Mouse (Mus musculus): ENCODE measurements around the gene Qsox2. TPM values are rescaled to one million over a fixed set of nuclear protein-coding genes. Genes with fewer than 3 reads are reported as not detected.

Gene Qsox2
- polyA plus RNA-seq, 1 experiment from 2014 or later = 4.1 TPM

DNA sequence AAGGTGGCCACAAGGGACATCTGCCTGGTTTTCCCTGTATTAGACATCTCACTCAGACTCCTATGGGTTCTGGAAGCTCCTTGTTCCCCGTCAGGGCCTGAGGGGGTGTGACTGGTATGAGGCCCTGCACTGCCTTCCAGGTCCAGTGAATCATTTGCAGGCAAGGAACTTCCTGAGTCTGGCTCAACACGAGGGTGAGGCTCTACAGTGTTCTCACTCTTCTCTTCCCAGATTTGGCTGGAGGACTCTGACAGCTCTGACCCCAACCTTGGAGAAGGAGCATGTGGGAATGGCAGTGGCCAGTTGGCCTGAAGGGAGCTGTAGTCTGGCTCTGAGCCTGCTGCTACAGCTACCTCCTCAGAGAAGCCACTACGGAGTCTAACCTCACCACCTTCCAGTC, 10.2 kb upstream of the Qsox2 start:
- ATAC-seq (no peak), DNase-seq (no peak)
- H3K9me3 ChIP-seq (ENCODE audit: low read length) = no peaks in the 10 kb centered on the region
- no peak overlapping the region for H3K4me2 ChIP-seq (ENCODE audit: low read depth, low read length)
- H3K36me3 ChIP-seq (replicated peaks; ENCODE audit: insufficient read depth, low read length) = no peaks in the 10 kb centered on the region
- no peak overlapping the region for H3K27ac ChIP-seq (ENCODE audit: low read depth)
- 34% methylated on average over 3 of the region's 3 CpGs for WGBS (ENCODE audit: insufficient replicate concordance)
- H3K27me3 ChIP-seq (ENCODE audit: insufficient read depth, low read length) = no peaks in the 10 kb centered on the region
- H3K9ac ChIP-seq (replicated peaks) = no peak overlapping the region
- no peaks in the 10 kb centered on the region for H3K4me1 ChIP-seq (ENCODE audit: insufficient read depth)
- no peak overlapping the region for H3K4me3 ChIP-seq (ENCODE audit: low read depth, low read length)
- no peak for TF ChIP-seq EP300 (IDR thresholded peaks at IDR 0.05; ENCODE audit: low read depth)
- TF ChIP-seq CTCF (IDR thresholded peaks at IDR 0.05; ENCODE audit: low read depth) = no peak

DNA sequence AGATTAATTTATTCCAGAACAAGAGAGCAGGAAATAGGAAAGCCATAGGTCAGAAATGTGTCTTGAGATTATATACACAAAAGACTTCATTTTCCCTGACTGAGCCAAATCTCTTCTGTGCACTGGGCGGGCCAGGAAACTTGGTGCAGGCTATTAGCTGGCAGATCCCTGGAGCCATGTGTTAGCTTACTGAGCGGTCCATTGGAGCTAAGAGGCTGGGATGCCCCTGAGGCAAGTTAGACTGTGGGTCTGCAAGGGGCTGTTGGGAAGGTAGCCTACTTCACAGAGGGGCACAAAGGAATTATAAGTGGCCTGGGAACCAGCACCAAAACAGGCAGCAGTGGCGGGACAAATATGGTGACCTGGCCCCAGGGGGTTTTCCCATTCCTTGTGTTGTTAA, 3.5 kb upstream of the Qsox2 start:
- Histone ChIP-seq H3K4me3 (ENCODE audit: low read depth, low read length) (no peak overlapping the region), H3K9me3 (ENCODE audit: low read length) (no peaks in the 10 kb centered on the region), H3K4me1 (ENCODE audit: insufficient read depth) (peaks cover 10% of the 10 kb centered on the region), H3K27me3 (ENCODE audit: insufficient read depth, low read length) (no peaks in the 10 kb centered on the region), H3K27ac (ENCODE audit: low read depth) (no peak overlapping the region), H3K9ac (replicated peaks) (no peak overlapping the region), H3K36me3 (replicated peaks; ENCODE audit: insufficient read depth, low read length) (no peaks in the 10 kb centered on the region), H3K4me2 (ENCODE audit: low read depth, low read length) (no peak overlapping the region)
- TF ChIP-seq CTCF (IDR thresholded peaks at IDR 0.05; ENCODE audit: low read depth) (no peak), EP300 (IDR thresholded peaks at IDR 0.05; ENCODE audit: low read depth) (no peak)
- 72% methylated on average over 3 of the region's 3 CpGs for WGBS (ENCODE audit: insufficient replicate concordance)
- DNase-seq (no peak), ATAC-seq (no peak)

DNA sequence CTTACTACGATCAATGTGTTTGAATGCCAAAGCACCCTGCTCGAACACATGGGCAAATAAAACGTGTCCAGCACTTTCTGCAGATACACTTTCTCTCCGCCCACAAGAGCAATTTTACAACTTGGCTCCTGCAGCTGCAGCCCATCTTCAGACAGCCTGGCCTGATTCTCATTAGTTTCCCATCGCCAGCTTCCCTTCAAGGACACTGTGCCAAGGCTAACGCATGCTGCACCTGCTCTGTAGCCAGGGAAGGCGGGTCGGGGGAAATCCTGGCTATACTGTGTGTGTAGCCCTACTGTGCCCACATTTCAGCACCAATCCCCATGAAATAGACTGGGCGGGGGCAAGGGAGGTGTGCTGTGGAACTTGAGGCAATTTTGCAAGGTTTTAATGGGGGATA, 3.0 kb upstream of the Qsox2 start:
- Histone ChIP-seq H3K4me1 (ENCODE audit: insufficient read depth) (peaks cover 11% of the 10 kb centered on the region), H3K36me3 (replicated peaks; ENCODE audit: insufficient read depth, low read length) (no peaks in the 10 kb centered on the region), H3K9me3 (ENCODE audit: low read length) (no peaks in the 10 kb centered on the region), H3K27ac (ENCODE audit: low read depth) (no peak overlapping the region), H3K4me2 (ENCODE audit: low read depth, low read length) (no peak overlapping the region), H3K9ac (replicated peaks) (no peak overlapping the region), H3K27me3 (ENCODE audit: insufficient read depth, low read length) (no peaks in the 10 kb centered on the region), H3K4me3 (ENCODE audit: low read depth, low read length) (no peak overlapping the region)
- no peak for TF ChIP-seq CTCF (IDR thresholded peaks at IDR 0.05; ENCODE audit: low read depth)
- TF ChIP-seq EP300 (IDR thresholded peaks at IDR 0.05; ENCODE audit: low read depth) = no peak
- ATAC-seq = no peak
- 57% methylated on average over 9 of the region's 9 CpGs for WGBS (ENCODE audit: insufficient replicate concordance)
- no peak for DNase-seq

DNA sequence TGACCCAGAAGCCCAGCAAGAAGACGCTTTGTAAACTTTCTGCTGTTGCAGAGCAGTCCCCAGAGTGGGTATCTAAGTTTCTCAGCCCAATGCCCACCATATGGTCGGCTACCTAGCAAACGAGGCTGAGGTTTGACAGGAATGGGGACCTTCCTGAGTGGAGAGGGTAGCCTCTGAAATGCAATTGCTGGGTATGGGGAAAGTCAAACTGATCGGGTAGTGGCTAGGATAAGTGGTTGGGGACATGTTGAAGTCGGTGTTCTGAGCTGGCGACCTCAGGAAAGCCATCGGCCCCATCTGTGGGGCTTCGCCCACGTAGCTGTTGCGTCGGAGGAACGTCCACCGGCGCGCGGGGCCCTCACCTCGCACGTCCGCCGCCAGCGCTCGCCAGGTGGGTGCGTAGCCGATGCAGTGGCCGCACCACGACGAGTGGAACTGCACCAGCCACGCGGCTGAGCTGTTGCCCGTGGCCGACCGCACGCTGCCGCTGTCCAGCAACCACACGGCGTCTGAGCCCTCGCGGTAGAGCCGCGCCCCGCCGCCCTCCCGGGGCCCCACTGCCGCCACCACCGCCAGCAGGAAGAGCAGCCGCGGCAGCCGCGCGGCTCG, 540 bp downstream of the Qsox2 start:
- no peaks in the 10 kb centered on the region for H3K27me3 ChIP-seq (ENCODE audit: insufficient read depth, low read length)
- H3K9me3 ChIP-seq (ENCODE audit: low read length) = no peaks in the 10 kb centered on the region
- no peak for DNase-seq
- WGBS (ENCODE audit: insufficient replicate concordance) = under 1% methylated on average over 51 of the region's 51 CpGs
- no peaks in the 10 kb centered on the region for H3K36me3 ChIP-seq (replicated peaks; ENCODE audit: insufficient read depth, low read length)
- peak overlapping the region; percentile 99 for H3K4me2 ChIP-seq (ENCODE audit: low read depth, low read length)
- peaks cover 24% of the 10 kb centered on the region for H3K4me1 ChIP-seq (ENCODE audit: insufficient read depth)
- ATAC-seq = peak; percentile 65
- H3K27ac ChIP-seq (ENCODE audit: low read depth) = peak overlapping the region; percentile 78
- peak overlapping the region; percentile 94 for H3K4me3 ChIP-seq (ENCODE audit: low read depth, low read length)
- TF ChIP-seq CTCF (IDR thresholded peaks at IDR 0.05; ENCODE audit: low read depth) (no peak), EP300 (IDR thresholded peaks at IDR 0.05; ENCODE audit: low read depth) (no peak)
- H3K9ac ChIP-seq (replicated peaks) = peak overlapping the region; percentile 93

DNA sequence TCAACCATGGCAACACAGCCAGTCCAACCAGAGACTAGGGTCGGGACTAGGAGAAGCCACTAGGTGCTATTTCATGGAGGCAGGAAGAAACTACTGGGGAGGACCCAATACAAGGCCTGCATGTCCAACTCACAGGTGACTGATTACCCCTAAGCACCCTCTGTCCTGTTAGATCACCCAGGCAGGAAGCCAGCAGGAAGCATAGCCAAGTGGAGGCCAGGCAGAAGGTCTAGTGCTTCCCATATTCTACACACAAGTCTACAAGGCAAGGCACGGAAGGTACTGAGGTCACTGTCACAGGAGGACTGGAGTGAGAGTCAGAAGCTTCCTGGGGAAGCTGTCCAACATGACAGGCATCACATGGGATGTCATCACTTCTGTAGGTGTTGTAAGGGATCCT, 2.6 kb downstream of the Qsox2 start:
- no peak overlapping the region for H3K27ac ChIP-seq (ENCODE audit: low read depth)
- no peak for ATAC-seq
- H3K4me1 ChIP-seq (ENCODE audit: insufficient read depth) = peaks cover 24% of the 10 kb centered on the region
- no peak overlapping the region for H3K4me2 ChIP-seq (ENCODE audit: low read depth, low read length)
- no peak for DNase-seq
- no peaks in the 10 kb centered on the region for H3K27me3 ChIP-seq (ENCODE audit: insufficient read depth, low read length)
- H3K4me3 ChIP-seq (ENCODE audit: low read depth, low read length) = no peak overlapping the region
- no peaks in the 10 kb centered on the region for H3K36me3 ChIP-seq (replicated peaks; ENCODE audit: insufficient read depth, low read length)
- TF ChIP-seq CTCF (IDR thresholded peaks at IDR 0.05; ENCODE audit: low read depth) = no peak
- TF ChIP-seq EP300 (IDR thresholded peaks at IDR 0.05; ENCODE audit: low read depth) = no peak
- no peaks in the 10 kb centered on the region for H3K9me3 ChIP-seq (ENCODE audit: low read length)
- H3K9ac ChIP-seq (replicated peaks) = no peak overlapping the region
- 77% methylated on average over 2 of the region's 2 CpGs for WGBS (ENCODE audit: insufficient replicate concordance)

DNA sequence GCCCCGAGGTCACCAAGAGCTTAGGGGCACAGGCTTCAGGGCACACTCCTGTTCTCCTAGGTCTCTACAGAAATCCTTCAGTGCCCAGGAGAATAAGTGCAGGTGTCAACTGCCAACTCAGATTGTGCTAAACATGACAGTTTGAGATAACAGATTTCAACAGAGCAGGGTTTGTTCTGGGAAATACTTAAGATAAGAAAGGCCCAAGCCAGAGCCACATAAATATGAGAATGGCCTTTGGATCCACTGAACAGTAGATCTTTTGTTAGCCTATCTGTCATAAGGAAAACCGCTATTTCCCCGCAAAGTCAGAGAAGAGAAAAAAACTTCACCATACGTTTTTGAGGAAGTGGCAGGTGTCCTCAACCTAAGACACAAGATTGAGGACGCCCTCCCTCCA, 3.1 kb downstream of the Qsox2 start:
- no peak for ATAC-seq
- no peak overlapping the region for H3K4me2 ChIP-seq (ENCODE audit: low read depth, low read length)
- 63% methylated on average over 5 of the region's 5 CpGs for WGBS (ENCODE audit: insufficient replicate concordance)
- peaks cover 24% of the 10 kb centered on the region for H3K4me1 ChIP-seq (ENCODE audit: insufficient read depth)
- no peak for DNase-seq
- no peak overlapping the region for H3K27ac ChIP-seq (ENCODE audit: low read depth)
- no peak overlapping the region for H3K9ac ChIP-seq (replicated peaks)
- no peaks in the 10 kb centered on the region for H3K36me3 ChIP-seq (replicated peaks; ENCODE audit: insufficient read depth, low read length)
- H3K9me3 ChIP-seq (ENCODE audit: low read length) = no peaks in the 10 kb centered on the region
- no peak for TF ChIP-seq CTCF (IDR thresholded peaks at IDR 0.05; ENCODE audit: low read depth)
- TF ChIP-seq EP300 (IDR thresholded peaks at IDR 0.05; ENCODE audit: low read depth) = peak; percentile 71; the same call in 1 of the 2 replicates
- H3K4me3 ChIP-seq (ENCODE audit: low read depth, low read length) = no peak overlapping the region
- no peaks in the 10 kb centered on the region for H3K27me3 ChIP-seq (ENCODE audit: insufficient read depth, low read length)

DNA sequence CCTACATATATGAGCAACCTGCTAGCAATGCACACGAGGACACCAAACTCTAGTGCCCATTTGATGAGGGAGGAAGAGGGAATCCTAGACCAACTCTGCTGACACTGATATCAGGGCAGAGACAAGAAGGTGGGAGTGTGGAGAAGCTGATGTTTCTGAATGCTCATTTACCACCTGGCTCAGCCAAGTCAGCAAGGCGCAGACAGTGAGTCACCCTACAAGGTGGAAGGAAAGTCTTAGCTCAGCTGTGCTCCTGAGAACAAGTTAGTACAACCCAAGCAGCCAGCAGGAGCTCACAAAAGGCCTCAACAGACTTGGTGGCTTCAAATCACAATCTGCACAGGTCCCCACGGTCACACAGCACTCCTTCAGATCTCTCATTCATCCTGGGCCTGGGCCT, 6.0 kb downstream of the Qsox2 start:
- ATAC-seq (no peak), DNase-seq (no peak)
- 67% methylated on average over 3 of the region's 3 CpGs for WGBS (ENCODE audit: insufficient replicate concordance)
- Histone ChIP-seq H3K4me1 (ENCODE audit: insufficient read depth) (peaks cover 19% of the 10 kb centered on the region), H3K4me2 (ENCODE audit: low read depth, low read length) (no peak overlapping the region), H3K27me3 (ENCODE audit: insufficient read depth, low read length) (no peaks in the 10 kb centered on the region), H3K9ac (replicated peaks) (no peak overlapping the region), H3K27ac (ENCODE audit: low read depth) (no peak overlapping the region), H3K4me3 (ENCODE audit: low read depth, low read length) (no peak overlapping the region), H3K36me3 (replicated peaks; ENCODE audit: insufficient read depth, low read length) (no peaks in the 10 kb centered on the region), H3K9me3 (ENCODE audit: low read length) (no peaks in the 10 kb centered on the region)
- TF ChIP-seq CTCF (IDR thresholded peaks at IDR 0.05; ENCODE audit: low read depth) (no peak), EP300 (IDR thresholded peaks at IDR 0.05; ENCODE audit: low read depth) (no peak)

Data from liver, postnatal 0 days (tissue).